Mouse (Mus musculus): ENCODE measurements around the gene Tmsb10.

DNA sequence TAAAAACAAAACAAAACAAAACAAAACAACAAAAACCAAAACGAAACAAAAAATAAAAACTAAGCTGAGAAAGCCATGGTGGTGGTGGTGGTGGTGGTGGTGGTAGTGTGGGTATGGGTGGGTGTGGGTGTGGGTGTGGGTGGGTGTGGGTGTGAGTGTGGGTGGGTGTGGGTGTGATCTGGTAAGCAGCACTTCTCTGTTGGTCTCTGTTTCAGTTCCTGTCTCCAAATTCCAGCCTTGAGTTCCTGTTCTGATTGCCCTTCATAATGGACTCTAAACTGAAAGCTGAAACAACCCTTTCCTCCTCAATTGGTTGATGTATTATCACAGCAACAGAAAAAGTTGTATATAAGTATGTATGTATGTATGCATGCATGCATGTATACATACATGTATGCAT lies 40.3 kb upstream of the Tmsb10 start:
- no peak for TF ChIP-seq CTCF (IDR thresholded peaks at IDR 0.05; ENCODE audit: extremely low read depth, insufficient read length, insufficient replicate concordance, low read depth, low read length)
- no peak for TF ChIP-seq POLR2A (IDR thresholded peaks at IDR 0.05; ENCODE audit: low read depth, low read length)

Measured in small intestine, adult 2 months (tissue).